Mouse (Mus musculus) T-helper 1 cell (primary cell): ENCODE data around the gene Tdrd9.

Experiments used
- in situ Hi-C: fragments of 300-600 bp; cut with MboI, MseI; formaldehyde crosslinking; loops from one replicate; pipeline ENCODE4 v1.15.1; 2025; ENCODE audit warnings: high pct_unique_total_duplicates

The Tdrd9 gene

DNA sequence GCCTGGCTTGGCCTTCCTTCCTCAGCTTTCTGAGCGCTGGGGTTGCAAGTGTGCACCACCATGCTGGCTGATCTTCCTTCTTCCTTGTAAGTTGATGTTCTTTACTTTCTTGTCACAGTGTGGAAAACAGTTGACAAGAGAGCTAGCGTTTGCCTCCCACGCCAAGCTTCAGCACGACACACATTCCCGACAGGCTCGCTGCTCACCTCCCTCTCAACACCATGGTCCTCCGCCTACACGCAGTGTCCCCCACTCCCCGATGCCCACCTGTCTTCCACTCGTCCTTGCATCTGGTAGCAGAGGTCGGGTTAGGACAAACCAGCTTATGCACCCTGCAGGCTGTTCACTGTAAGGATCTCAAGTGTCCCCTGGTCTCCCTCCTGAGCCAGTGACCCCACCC, 133.5 kb downstream of the Tdrd9 start:
- in situ Hi-C loops: loop anchor here (25.0 kb wide), 1 partner anchor 807 kb away; no protein-coding TSS in a partner anchor

DNA sequence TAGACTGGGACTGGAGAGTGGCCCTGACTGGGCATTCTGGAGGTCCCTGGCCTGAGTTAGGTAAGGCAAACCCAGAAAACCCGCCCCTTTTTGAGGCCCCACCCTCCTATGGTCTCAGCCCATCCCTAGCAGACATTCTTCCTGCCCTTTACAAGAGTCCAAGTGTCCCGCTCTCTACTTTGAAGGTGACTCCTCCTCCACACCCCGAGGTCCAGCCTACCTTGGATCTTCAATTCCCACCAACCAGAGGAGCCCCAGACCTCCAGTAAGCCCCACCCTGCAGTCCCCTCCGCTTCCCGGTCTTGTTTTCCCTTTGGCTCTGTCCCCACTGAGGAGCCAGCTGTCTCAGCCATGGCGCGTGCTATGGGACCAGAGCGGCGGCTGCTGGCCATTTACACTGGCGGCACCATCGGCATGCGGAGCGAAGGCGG, 135.2 kb downstream of the Tdrd9 start, which contains the start of gene Aspg:
Aspg (plus strand) TSS at position 139 of the 431 bp plus-strand sequence.
- in situ Hi-C loops: loop anchor here (25.0 kb wide), 1 partner anchor 806 kb away; no protein-coding TSS in a partner anchor

DNA sequence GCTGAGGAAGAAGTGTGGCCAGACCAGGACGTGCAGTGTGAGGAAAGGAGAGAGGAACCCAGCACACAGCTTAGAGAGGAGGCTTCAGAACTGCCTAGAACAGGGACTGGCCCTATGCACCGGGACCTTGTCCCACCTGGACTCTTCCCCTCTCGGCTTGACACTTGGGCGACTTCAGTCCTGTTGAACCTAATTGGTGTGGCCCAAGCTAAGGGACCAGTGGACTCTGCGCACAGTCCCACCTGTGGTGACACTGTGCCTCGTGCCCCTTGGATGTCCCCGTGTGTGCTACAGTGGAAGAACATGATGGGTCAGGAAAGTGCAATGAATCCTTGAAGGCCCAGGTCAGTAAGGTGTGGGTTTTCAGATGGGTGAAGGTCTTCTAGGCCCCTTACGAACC, 136.3 kb downstream of the Tdrd9 start:
- in situ Hi-C loops: loop anchor here (25.0 kb wide), 1 partner anchor 805 kb away; no protein-coding TSS in a partner anchor

DNA sequence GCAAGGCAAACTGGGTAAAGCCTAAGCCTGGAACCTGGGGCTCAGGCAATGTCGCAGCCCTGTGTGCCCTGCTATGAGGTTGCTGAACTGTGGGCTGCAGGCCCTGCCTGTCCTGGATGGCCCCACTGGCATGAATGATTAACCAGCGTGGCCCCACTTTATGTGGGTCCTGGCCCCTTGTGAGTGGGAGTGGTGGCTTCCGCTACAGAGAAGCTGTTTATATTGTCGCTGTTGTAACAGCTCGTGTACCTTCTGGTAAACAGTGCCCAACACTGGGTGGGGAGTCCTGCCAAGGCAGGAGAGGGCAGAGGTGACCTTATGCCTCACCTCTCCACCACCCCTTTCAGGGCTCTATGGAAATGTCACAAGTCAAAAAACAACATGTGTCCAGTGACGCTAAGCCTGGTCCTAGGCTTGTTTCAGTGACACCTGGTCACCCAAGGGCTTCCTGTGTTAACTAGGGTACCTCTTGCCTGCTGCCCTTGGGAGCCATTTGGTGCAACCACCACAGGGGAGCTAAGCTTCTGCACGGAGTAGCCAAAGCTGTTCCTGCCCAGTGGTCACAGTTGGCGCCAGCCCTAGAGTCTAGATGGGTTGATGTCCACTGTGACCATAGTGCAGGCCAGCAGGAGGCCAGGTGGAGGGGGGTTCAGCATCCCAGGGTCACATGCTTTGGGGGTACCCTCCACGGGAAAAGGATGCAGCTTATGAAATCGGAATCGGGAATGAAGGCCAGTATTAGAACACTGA, 137.5 kb downstream of the Tdrd9 start:
- in situ Hi-C loops: loop anchor here (25.0 kb wide), 1 partner anchor 803 kb away; no protein-coding TSS in a partner anchor

DNA sequence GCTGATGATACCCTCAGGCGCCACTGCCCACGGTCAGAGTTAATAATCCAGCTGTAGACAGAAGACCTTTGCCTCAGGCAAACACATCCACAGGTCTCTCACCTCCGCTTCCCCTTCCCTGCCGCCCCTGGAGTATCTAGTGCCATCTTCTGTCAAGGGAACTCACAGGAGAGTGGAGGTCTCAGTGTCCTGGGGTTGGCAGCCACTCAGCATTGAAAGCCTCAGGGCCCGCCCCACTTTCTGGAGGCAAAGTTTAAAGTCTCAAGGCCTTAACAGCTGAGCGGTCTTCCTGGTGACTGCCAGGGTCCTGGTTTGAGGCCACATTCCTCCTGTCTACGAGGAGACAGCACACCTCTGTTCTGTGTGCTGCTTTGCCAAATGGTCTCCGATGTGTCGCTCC, 138.3 kb downstream of the Tdrd9 start:
- in situ Hi-C loops: loop anchor here (10.0 to 25.0 kb wide), 2 partner anchors 803 to 1845 kb away; no protein-coding TSS in a partner anchor

DNA sequence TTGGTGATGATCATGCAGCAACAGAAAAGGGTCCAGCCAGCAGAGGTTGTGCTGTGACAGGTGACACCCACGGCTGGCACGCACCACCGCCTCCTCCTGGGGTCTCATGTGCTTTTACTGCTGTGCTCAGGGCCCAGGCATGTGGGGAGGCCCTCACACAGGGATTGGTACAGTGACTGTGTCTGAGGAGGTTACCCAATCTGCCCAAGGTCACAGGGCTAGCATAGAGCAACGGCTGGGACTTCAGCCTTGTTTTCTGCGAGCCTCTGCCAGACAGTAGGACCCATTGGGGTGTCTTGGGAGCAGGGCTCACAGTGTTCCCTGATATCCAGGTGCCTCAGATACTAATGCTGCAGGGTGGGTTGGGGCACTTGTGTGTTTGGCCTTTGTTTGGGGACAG, 140.0 kb downstream of the Tdrd9 start:
- in situ Hi-C loops: loop anchor here (10.0 to 25.0 kb wide), 2 partner anchors 801 to 1843 kb away; no protein-coding TSS in a partner anchor

DNA sequence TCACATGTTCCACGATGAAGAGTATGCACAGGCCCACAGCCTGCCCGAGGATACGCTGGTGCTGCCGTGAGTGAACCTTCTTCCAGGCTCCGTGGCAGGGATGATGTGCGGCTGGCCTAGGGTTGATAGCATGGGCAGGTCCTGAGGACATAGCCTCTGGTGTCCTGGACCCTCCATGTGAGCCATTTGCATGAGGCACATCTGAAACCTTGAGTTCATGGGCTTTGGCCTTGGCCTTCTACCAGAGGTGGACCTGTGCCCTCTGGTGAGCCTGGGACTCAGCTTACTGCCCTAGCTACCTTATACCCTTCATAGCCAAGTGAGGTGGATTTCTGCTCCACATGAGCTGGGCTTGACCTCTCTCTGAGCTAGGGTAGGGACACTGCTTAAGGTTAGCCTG, 140.9 kb downstream of the Tdrd9 start:
- in situ Hi-C loops: loop anchor here (10.0 to 25.0 kb wide), 2 partner anchors 800 to 1843 kb away; no protein-coding TSS in a partner anchor

DNA sequence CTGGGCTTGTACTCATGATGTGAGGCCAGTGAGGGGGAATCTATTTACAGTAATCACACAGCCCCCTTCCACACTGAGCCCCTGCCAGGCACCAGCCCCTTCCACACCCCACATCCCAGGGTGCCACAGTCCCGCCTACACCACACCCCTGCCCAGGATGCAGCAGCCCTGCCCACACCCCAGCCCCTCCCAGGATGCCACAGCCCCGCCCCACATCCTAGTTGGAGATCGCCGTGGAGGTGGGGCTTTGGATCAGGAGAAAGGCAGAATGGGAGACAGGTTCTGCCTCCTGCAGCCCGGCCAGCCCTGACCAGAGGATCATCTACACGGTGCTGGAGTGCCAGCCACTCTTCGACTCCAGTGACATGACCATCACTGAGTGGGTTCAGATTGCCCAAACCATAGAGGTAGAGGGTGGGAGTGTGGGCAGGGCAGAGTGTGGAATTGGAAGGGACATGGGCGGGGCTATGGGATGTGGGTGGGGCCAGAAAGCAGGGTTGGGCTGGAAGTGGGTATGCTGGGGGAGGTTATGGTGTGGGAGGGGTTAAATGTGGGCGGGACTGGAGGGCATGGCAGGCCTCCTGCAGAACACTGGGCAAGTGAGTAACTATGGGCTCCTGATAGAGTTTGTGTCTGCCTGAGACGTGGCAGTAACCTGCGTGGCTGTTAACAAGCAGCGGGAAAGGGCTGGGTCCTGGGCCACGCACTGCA, 141.5 kb downstream of the Tdrd9 start:
- in situ Hi-C loops: loop anchor here (10.0 to 25.0 kb wide), 2 partner anchors 799 to 1842 kb away; no protein-coding TSS in a partner anchor

DNA sequence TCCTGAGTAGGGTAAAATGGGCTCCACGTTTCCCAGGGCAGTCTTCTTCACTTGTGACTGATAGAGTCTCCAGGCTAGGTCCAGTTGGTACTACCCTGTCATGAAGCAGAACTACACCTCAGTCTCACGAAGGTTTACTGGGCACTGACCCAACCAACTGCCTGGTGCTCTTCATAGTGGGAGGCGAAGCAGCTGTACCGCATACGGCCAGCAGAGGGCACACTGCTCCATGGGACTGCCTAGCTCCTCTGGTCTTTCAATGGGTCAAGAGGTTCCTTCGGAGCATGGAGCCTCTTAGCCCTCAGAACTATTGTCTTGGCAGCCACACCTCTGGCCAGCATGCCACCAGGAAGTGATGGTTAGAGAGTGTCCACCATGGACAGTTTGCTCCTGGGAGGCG, 142.4 kb downstream of the Tdrd9 start:
- in situ Hi-C loops: loop anchor here (10.0 to 25.0 kb wide), 2 partner anchors 799 to 1841 kb away; no protein-coding TSS in a partner anchor

DNA sequence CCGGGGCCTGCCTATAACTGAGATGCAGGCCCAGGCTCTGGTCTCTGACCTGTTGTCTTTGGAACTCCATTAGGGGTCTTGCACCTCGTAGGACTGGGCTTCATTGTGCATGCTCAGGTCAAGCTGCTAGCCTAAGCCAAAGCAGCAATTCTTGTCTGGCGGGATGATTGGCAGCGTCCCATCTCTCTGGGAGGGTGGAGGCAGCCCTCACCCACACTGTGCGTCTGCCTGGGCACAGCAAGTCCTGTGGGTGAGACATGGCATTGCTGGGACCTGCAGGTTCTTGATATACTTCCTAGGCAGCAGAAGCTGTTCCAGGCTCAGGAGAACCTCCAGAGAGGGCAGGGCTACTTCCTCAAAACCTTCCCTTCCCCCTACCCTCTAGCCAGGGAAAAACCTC, 145.6 kb downstream of the Tdrd9 start:
- in situ Hi-C loops: loop anchor here (10.0 to 25.0 kb wide), 2 partner anchors 795 to 1838 kb away; no protein-coding TSS in a partner anchor

DNA sequence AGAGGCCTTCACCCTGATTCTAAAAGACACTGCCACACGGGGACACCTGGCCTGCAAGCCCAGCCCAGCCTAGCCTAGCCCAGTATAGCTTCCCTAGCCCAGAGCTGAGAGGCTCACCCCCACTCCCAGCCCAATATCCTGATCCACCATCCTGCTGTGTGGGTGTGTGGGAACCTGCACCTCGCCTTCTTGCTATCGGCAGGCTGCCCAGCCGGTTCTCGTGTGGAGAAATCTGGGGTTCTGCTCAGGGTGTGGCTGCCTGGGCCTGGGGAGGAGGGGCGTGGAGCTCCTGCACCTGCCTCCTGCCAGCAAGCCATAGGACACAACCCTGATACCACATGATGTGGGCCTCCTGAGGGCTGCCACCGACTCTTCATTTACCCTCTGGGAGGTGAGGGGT, 146.3 kb downstream of the Tdrd9 start:
- in situ Hi-C loops: loop anchor here (10.0 to 25.0 kb wide), 2 partner anchors 795 to 1837 kb away; no protein-coding TSS in a partner anchor
